Mouse (Mus musculus) limb, embryonic 12.5 days (tissue): ENCODE data around the gene Gltp. TPM values are rescaled to one million over a fixed set of nuclear protein-coding genes. Genes with fewer than 3 reads are reported as not detected.

ENCODE experiments used
- ATAC-seq: fragments of 200-750 bp; cut with Nextera tagmentation; 2 replicates; pipeline ENCODE4 v1.8.0; 2017; ENCODE audit warnings: low read depth, moderate TSS enrichment; ENCODE audit not compliant: insufficient number of reproducible peaks, insufficient read depth, low FRiP score, low TSS enrichment
- H3K27ac ChIP-seq: fragments of 300-500 bp; sonication (generic); 2 replicates; pipeline ENCODE4 v1.5.1; 2016; ENCODE audit warnings: mild to moderate bottlenecking, moderate library complexity
- H3K27me3 ChIP-seq: fragments of 300-500 bp; sonication (generic); 2 replicates; pipeline ENCODE4 v1.6.1; 2016; ENCODE audit warnings: mild to moderate bottlenecking, moderate library complexity
- H3K36me3 ChIP-seq: fragments of 300-500 bp; sonication (generic); 2 replicates; pipeline ENCODE4 v1.6.1; 2016; ENCODE audit warnings: mild to moderate bottlenecking, moderate library complexity
- H3K4me1 ChIP-seq: fragments of 300-500 bp; sonication (generic); replicated peaks from 2 replicates; pipeline ENCODE4 v1.6.1; 2016
- H3K4me2 ChIP-seq: fragments of 300-500 bp; sonication (generic); 2 replicates; pipeline ENCODE4 v1.6.1; 2016; ENCODE audit warnings: mild to moderate bottlenecking, moderate library complexity
- H3K4me3 ChIP-seq: fragments of 300-500 bp; sonication (generic); replicated peaks from 2 replicates; pipeline ENCODE4 v1.5.1; 2016; ENCODE audit warnings: mild to moderate bottlenecking
- H3K9ac ChIP-seq: fragments of 300-500 bp; sonication (generic); replicated peaks from 2 replicates; pipeline ENCODE4 v1.6.1; 2016; ENCODE audit warnings: mild to moderate bottlenecking, moderate library complexity
- H3K9me3 ChIP-seq: fragments of 300-500 bp; sonication (generic); 2 replicates; pipeline ENCODE4 v1.6.1; 2016; ENCODE audit warnings: mild to moderate bottlenecking, moderate library complexity
- WGBS: fragments of 180-500 bp; shearing (Covaris S2); methylation state at CpG from one replicate; pipeline ENCODE4 v1.1.7; 2016; 5-methylcytosine and 5-hydroxymethylcytosine counted together
- microRNA-seq: library from miRNA; unstranded; fragments of <30 nt; microRNA quantifications from one replicate; pipeline ENCODE4, GENCODE M21; 2017
- polyA plus RNA-seq: library from polyadenylated mRNA; unstranded; fragments of >200 nt; fragmentation: Nextera tagmentation; extraction: Ambion mirVana; gene quantifications from 2 replicates; pipeline ENCODE4 v1.2.1, GENCODE M21; 2016

Gltp gene
- polyA plus RNA-seq, 1 experiment from 2014 or later: 69.5 TPM

GRCm38 (mm10) chr5:114640809-114641208 lies 50.0 kb downstream of the Gltp start:
- H3K4me3 ChIP-seq: no peak overlapping the region
- H3K27ac ChIP-seq: no peak overlapping the region
- no peaks in the 10 kb centered on the region for H3K9me3 ChIP-seq
- H3K27me3 ChIP-seq: peaks cover 56% of the 10 kb centered on the region
- peaks cover 12% of the 10 kb centered on the region for H3K4me1 ChIP-seq
- no peak overlapping the region for H3K9ac ChIP-seq
- 74% methylated on average over 10 of the region's 10 CpGs for WGBS
- no peak overlapping the region for H3K4me2 ChIP-seq
- ATAC-seq: no peak
- H3K36me3 ChIP-seq: no peaks in the 10 kb centered on the region

- no peaks in the 10 kb centered on the region for H3K9me3 ChIP-seq
- peaks cover 8% of the 10 kb centered on the region; the same call in 1 of the 2 replicates for H3K4me1 ChIP-seq
- no peak overlapping the region for H3K27ac ChIP-seq
- H3K4me2 ChIP-seq: peak overlapping the region; percentile 43
- H3K27me3 ChIP-seq: peaks cover 67% of the 10 kb centered on the region
- no peaks in the 10 kb centered on the region for H3K36me3 ChIP-seq
- ATAC-seq: no peak
- H3K9ac ChIP-seq: no peak overlapping the region
- 39% methylated on average over 7 of the region's 7 CpGs for WGBS
- H3K4me3 ChIP-seq: no peak overlapping the region
These were observed 51.2 kb downstream of the Gltp start for GRCm38 (mm10) chr5:114639645-114639957.

- peak overlapping the region; percentile 43 for H3K4me2 ChIP-seq
- H3K9ac ChIP-seq: no peak overlapping the region
- 0 out of 2 replicates have a peak, but pooled peaks have one; percentile 16 for ATAC-seq
- WGBS: 15% methylated on average over 22 of the region's 22 CpGs
- peaks cover 65% of the 10 kb centered on the region for H3K27me3 ChIP-seq
- H3K9me3 ChIP-seq: no peaks in the 10 kb centered on the region
- no peak overlapping the region for H3K27ac ChIP-seq
- 0 out of 2 replicates have a peak overlapping the region, but pooled peaks have one; percentile 16 for H3K4me3 ChIP-seq
- H3K4me1 ChIP-seq: peaks cover 8% of the 10 kb centered on the region; the same call in 1 of the 2 replicates
- no peaks in the 10 kb centered on the region for H3K36me3 ChIP-seq
These were observed 51.8 kb downstream of the Gltp start for GRCm38 (mm10) chr5:114638769-114639644.

- Histone ChIP-seq H3K9ac (no peak overlapping the region), H3K4me3 (no peak overlapping the region), H3K4me2 (no peak overlapping the region), H3K36me3 (no peaks in the 10 kb centered on the region), H3K4me1 (peaks cover 8% of the 10 kb centered on the region; the same call in 1 of the 2 replicates), H3K27me3 (peaks cover 52% of the 10 kb centered on the region), H3K27ac (no peak overlapping the region), H3K9me3 (no peaks in the 10 kb centered on the region)
- 80% methylated on average over 25 of the region's 25 CpGs for WGBS
- ATAC-seq: no peak
These were observed 54.7 kb downstream of the Gltp start for GRCm38 (mm10) chr5:114636091-114636490.

- Histone ChIP-seq H3K4me1 (no peaks in the 10 kb centered on the region), H3K4me2 (no peak overlapping the region), H3K36me3 (no peaks in the 10 kb centered on the region), H3K27ac (no peak overlapping the region), H3K9ac (no peak overlapping the region), H3K4me3 (no peak overlapping the region), H3K9me3 (no peaks in the 10 kb centered on the region), H3K27me3 (peaks cover 18% of the 10 kb centered on the region)
- 51% methylated on average over 2 of the region's 2 CpGs for WGBS
- no peak for ATAC-seq
These were observed 59.4 kb downstream of the Gltp start for GRCm38 (mm10) chr5:114631336-114631735.

GRCm38 (mm10) chr5:114625590-114625989 lies 65.2 kb downstream of the Gltp start:
- no peak for ATAC-seq
- no peaks in the 10 kb centered on the region for H3K4me1 ChIP-seq

GRCm38 (mm10) chr5:114620305-114620704 lies 70.5 kb downstream of the Gltp start:
- H3K4me1 ChIP-seq: no peaks in the 10 kb centered on the region
- WGBS: 42% methylated on average over 6 of the region's 6 CpGs
- H3K27ac ChIP-seq: no peak overlapping the region

More at GRCm38 (mm10) chr5:114625590-114625989, 65.2 kb downstream of the Gltp start:
- Histone ChIP-seq H3K4me3 (no peak overlapping the region), H3K27ac (no peak overlapping the region), H3K9ac (no peak overlapping the region), H3K36me3 (no peaks in the 10 kb centered on the region), H3K4me2 (no peak overlapping the region), H3K9me3 (peaks cover 4% of the 10 kb centered on the region; the same call in 1 of the 2 replicates), H3K27me3 (peaks cover 9% of the 10 kb centered on the region)
- 24% methylated on average over 3 of the region's 3 CpGs for WGBS

More at GRCm38 (mm10) chr5:114620305-114620704, 70.5 kb downstream of the Gltp start:
- ATAC-seq: no peak
- Histone ChIP-seq H3K9ac (no peak overlapping the region), H3K36me3 (no peaks in the 10 kb centered on the region), H3K27me3 (peaks cover 16% of the 10 kb centered on the region), H3K4me3 (no peak overlapping the region), H3K4me2 (no peak overlapping the region), H3K9me3 (peaks cover 4% of the 10 kb centered on the region; the same call in 1 of the 2 replicates)

Small RNA genes within 50 kb of the gene (microRNA-seq; reads per million reads assigned to microRNA genes)
- gene Mir7028: not detected

Other genes with a start within 250 kb of the Gltp start
- gene Mmab, start 246.9 kb downstream of the Gltp start, polyA plus RNA-seq: 36.0 and 39.9 TPM in 2 replicates
- gene Mvk, start 246.7 kb downstream of the Gltp start, polyA plus RNA-seq: 37.5 and 40.1 TPM in 2 replicates
- 1.7 and 2.1 TPM in 2 replicates for gene Fam222a, start 123.0 kb downstream of the Gltp start, polyA plus RNA-seq
- 2.5 and 3.4 TPM in 2 replicates for gene Trpv4, start 32.6 kb downstream of the Gltp start, polyA plus RNA-seq
- gene Tchp, start 16.8 kb upstream of the Gltp start, polyA plus RNA-seq: 21.0 and 22.1 TPM in 2 replicates
- gene Ankrd13a, start 83.7 kb upstream of the Gltp start, polyA plus RNA-seq: 52.9 and 58.5 TPM in 2 replicates
- gene Git2, start 84.5 kb upstream of the Gltp start, polyA plus RNA-seq: 46.8 and 48.8 TPM in 2 replicates
- gene 1500011B03Rik, start 132.5 kb upstream of the Gltp start, polyA plus RNA-seq: 95.7 and 99.3 TPM in 2 replicates
- not detected in 2 replicates for gene 4930519G04Rik, start 162.7 kb upstream of the Gltp start, polyA plus RNA-seq
- gene Gm9936, start 167.7 kb upstream of the Gltp start, polyA plus RNA-seq: 0.23 and 0.31 TPM in 2 replicates
- gene Oasl2, start 206.0 kb upstream of the Gltp start, polyA plus RNA-seq: 0.74 and 1.2 TPM in 2 replicates
- gene Oasl1, start 232.3 kb upstream of the Gltp start, polyA plus RNA-seq: 0.67 and 0.73 TPM in 2 replicates